Mouse (Mus musculus): ENCODE results near the gene Plekhh3. TPM values are rescaled to one million over a fixed set of nuclear protein-coding genes. Genes with fewer than 3 reads are reported as not detected.

The Plekhh3 gene
- polyA plus RNA-seq, 1 experiment from 2014 or later, result 7.7 TPM

DNA sequence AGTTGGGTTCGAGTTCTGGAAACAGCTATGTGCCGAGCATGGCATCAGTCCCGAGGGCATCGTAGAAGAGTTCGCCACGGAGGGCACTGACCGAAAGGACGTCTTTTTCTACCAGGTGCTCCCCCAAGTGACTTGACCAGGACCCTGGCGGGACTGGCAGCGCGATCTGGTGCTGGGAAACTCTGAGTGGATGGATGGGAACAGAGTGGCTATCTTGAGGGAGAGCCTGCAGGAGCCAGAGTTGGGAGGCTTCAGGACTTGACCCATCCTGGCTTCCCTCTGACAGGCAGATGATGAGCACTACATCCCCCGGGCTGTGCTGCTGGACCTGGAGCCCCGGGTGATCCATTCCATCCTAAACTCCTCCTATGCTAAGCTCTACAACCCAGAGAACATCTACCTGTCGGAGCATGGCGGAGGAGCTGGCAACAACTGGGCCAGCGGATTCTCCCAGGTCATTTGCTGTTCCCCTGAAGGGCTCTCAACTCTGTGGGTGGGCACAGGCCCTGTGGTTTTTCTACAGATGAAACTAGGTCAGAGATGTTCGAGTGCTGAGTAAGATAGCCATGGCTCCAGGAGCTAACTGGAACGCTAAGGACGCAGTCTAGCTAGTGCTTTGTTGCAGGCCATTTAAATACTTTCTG, 50.5 kb downstream of the Plekhh3 start:
- WGBS, result 27% methylated on average over 19 of the region's 19 CpGs
- Histone ChIP-seq H3K27me3 (ENCODE audit: control insufficient read depth, insufficient read depth, low read length) (no peaks in the 10 kb centered on the region), H3K36me3 (replicated peaks; ENCODE audit: control insufficient read depth, insufficient read depth) (peaks cover 24% of the 10 kb centered on the region), H3K9me3 (ENCODE audit: control insufficient read depth, low read length) (no peaks in the 10 kb centered on the region), H3K4me3 (replicated peaks; ENCODE audit: low read length) (peak overlapping the region; percentile 85), H3K4me1 (replicated peaks; ENCODE audit: control insufficient read depth, insufficient read depth, low read length) (peaks cover 30% of the 10 kb centered on the region), H3K4me2 (replicated peaks) (peak overlapping the region; percentile 94), H3K27ac (peak overlapping the region; percentile 89), H3K9ac (peak overlapping the region; percentile 84)
- DNase-seq (ENCODE audit: low spot score) (no peak), ATAC-seq (ENCODE audit: low FRiP score) (no peak)

DNA sequence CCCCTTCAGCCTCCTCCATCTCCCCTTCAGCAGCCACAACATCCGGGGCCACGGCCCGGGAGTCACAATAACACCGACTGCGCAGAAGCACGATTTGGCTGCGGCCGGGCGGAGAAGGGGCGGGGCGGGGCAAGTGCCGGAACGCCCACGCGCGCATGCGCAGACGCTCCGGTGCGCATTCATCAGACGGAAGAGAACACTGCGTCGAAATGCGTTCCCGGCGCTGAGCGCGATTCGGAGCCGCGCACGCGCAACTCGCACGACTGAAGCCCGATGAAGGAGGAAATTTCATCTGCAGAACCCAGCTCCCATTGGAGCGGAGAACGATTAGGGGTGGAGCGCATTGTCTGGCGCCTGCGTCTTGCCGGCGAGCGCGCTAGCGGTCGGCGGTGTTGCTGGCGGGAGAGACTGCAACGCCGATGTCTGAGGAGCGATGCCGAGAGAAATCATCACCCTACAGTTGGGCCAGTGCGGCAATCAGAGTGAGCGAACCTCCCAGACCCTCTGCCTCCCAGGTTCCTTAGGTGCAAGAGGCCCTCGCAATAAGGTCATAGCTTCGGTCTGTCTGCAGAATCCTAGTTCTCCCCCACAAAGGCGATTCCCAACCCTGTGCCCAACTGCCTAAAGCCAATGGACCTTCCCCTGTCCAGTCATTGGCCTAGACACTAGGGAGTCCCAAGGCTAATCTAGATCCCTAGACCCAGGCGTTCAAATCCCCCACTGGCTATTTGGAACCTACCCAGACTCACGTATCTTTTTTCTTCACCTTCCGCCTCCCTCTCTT, 51.2 kb downstream of the Plekhh3 start, which contains the start of the genes Retreg3 and Tubg1:
Retreg3 (minus strand) TSS at position 133 of the 784 bp plus-strand sequence.
Tubg1 (plus strand) TSS at position 178 of the 784 bp plus-strand sequence.
- Histone ChIP-seq H3K4me1 (replicated peaks; ENCODE audit: control insufficient read depth, insufficient read depth, low read length) (peaks cover 33% of the 10 kb centered on the region), H3K9me3 (ENCODE audit: control insufficient read depth, low read length) (no peaks in the 10 kb centered on the region), H3K4me2 (replicated peaks) (peak within 1 kb of the TSS; percentile 94), H3K4me3 (replicated peaks; ENCODE audit: low read length) (peak within 1 kb of the TSS; percentile 85), H3K27ac (peak within 1 kb of the TSS; percentile 89), H3K9ac (peak within 1 kb of the TSS; percentile 89), H3K27me3 (ENCODE audit: control insufficient read depth, insufficient read depth, low read length) (no peaks in the 10 kb centered on the region), H3K36me3 (replicated peaks; ENCODE audit: control insufficient read depth, insufficient read depth) (peaks cover 19% of the 10 kb centered on the region)
- ATAC-seq (ENCODE audit: low FRiP score), result peak; percentile 94
- under 1% methylated on average over 61 of the region's 61 CpGs for WGBS
- DNase-seq (ENCODE audit: low spot score), result peak; percentile 100

DNA sequence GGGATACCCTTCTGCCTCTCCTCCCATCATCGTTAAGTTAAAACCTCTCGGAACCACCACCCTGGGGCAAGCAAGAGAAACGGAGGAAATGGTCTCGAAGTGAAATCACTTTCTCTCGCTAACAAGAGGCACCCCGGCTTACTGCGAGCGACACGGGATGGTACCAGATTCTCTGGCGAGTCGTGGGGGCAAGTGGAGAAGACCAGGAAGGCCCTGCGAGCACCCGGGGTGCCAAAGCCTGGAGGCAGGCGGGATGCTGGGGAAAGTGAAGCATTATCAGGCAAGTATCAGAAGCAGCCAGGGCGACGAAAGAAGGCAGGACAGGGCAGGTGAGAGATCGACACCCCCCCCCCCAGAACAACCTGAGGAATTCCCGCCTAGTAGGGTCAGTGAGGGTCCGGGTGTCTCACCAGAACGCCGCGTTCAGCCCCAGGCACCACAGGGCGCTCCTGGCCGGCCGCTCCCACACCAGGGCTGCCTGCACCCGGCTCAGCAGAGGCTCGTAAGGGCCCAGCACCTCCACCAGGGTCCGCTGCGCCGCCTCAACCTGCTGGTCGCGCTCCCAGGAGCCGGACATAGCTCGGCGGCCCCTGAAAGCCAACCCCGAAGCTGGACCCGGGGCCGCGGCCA, 51.9 kb downstream of the Plekhh3 start:
- H3K9ac ChIP-seq, result peak overlapping the region; percentile 89
- H3K4me1 ChIP-seq (replicated peaks; ENCODE audit: control insufficient read depth, insufficient read depth, low read length), result peaks cover 33% of the 10 kb centered on the region
- ATAC-seq (ENCODE audit: low FRiP score) (peak; percentile 75), DNase-seq (ENCODE audit: low spot score) (no peak)
- no peaks in the 10 kb centered on the region for H3K9me3 ChIP-seq (ENCODE audit: control insufficient read depth, low read length)
- H3K27me3 ChIP-seq (ENCODE audit: control insufficient read depth, insufficient read depth, low read length), result no peaks in the 10 kb centered on the region
- H3K27ac ChIP-seq, result peak overlapping the region; percentile 81
- H3K36me3 ChIP-seq (replicated peaks; ENCODE audit: control insufficient read depth, insufficient read depth), result peaks cover 16% of the 10 kb centered on the region
- peak overlapping the region; percentile 85 for H3K4me3 ChIP-seq (replicated peaks; ENCODE audit: low read length)
- WGBS, result 1% methylated on average over 36 of the region's 39 CpGs
- peak overlapping the region; percentile 82 for H3K4me2 ChIP-seq (replicated peaks)

DNA sequence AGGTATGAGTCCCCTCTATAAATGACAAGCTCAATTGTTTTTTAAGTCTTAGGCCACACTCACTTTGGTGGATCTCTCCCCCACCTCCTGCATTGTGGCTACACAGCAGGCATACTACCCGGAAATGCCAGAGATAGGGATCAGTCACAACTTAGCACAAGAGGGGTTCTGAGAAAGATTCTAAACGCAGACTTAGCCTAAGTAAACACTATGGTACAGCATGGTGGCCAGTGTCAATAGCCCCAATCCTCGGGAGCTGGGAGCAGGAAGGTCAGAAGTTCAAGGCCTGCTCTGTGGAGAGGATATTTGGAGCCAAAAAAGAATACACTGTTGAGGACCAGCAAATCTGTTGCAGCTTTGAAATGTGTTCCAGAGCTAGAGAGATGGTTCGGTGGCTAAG, 53.0 kb downstream of the Plekhh3 start:
- Histone ChIP-seq H3K4me1 (replicated peaks; ENCODE audit: control insufficient read depth, insufficient read depth, low read length) (peaks cover 33% of the 10 kb centered on the region), H3K9me3 (ENCODE audit: control insufficient read depth, low read length) (no peaks in the 10 kb centered on the region), H3K36me3 (replicated peaks; ENCODE audit: control insufficient read depth, insufficient read depth) (peaks cover 7% of the 10 kb centered on the region; the same call in 1 of the 2 replicates), H3K27me3 (ENCODE audit: control insufficient read depth, insufficient read depth, low read length) (no peaks in the 10 kb centered on the region), H3K4me2 (replicated peaks) (peak overlapping the region; percentile 82), H3K27ac (no peak overlapping the region), H3K4me3 (replicated peaks; ENCODE audit: low read length) (peak overlapping the region; percentile 85), H3K9ac (peak overlapping the region; percentile 89; the same call in 1 of the 2 replicates)
- DNase-seq (ENCODE audit: low spot score), result no peak
- ATAC-seq (ENCODE audit: low FRiP score), result no peak
- WGBS, result 56% methylated on average over 4 of the region's 4 CpGs

DNA sequence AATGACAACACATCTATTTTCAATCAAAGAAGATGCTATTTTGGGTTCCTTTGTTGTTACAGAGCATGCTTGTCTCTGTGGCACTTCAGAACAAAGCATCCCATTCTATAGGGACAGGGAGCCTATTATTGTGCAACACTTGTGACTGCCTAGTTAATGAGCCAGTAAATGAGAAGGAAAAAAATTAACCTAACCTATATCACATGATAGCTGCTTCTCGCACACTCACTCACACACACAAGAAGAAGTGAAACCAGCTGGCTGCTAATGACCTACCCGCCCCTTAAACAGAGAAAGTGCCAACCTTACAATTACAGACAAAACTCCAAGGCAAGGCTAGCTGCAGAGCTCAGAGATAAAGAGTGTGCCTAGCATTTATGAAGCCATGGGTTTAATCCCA, 55.6 kb downstream of the Plekhh3 start:
- no peaks in the 10 kb centered on the region for H3K9me3 ChIP-seq (ENCODE audit: control insufficient read depth, low read length)
- no peaks in the 10 kb centered on the region for H3K36me3 ChIP-seq (replicated peaks; ENCODE audit: control insufficient read depth, insufficient read depth)
- WGBS, result 37% methylated on average over 2 of the region's 2 CpGs
- no peak for ATAC-seq (ENCODE audit: low FRiP score)
- H3K4me3 ChIP-seq (replicated peaks; ENCODE audit: low read length), result no peak overlapping the region
- peak overlapping the region; percentile 34 for H3K27ac ChIP-seq
- DNase-seq (ENCODE audit: low spot score), result no peak
- H3K9ac ChIP-seq, result 0 out of 2 replicates have a peak overlapping the region, but pooled peaks have one; percentile 2
- peaks cover 23% of the 10 kb centered on the region for H3K4me1 ChIP-seq (replicated peaks; ENCODE audit: control insufficient read depth, insufficient read depth, low read length)
- peak overlapping the region; percentile 8; the same call in 1 of the 2 replicates for H3K4me2 ChIP-seq (replicated peaks)
- H3K27me3 ChIP-seq (ENCODE audit: control insufficient read depth, insufficient read depth, low read length), result no peaks in the 10 kb centered on the region

Small RNA genes within 50 kb of the gene (microRNA-seq; reads per million reads assigned to microRNA genes)
- gene Gm27626, result not detected

Other genes starting within 250 kb of the Plekhh3 start
- 49.1 and 50.6 TPM in 2 replicates for gene Stat3, start 231.8 kb downstream of the Plekhh3 start, polyA plus RNA-seq (2014; fragmentation: Nextera tagmentation; extraction: Ambion mirVana)
- 20.1 and 21.1 TPM in 2 replicates for gene Cavin1, start 200.5 kb downstream of the Plekhh3 start, polyA plus RNA-seq (2014; fragmentation: Nextera tagmentation; extraction: Ambion mirVana)
- gene Atp6v0a1, start 161.9 kb downstream of the Plekhh3 start, polyA plus RNA-seq (2014; fragmentation: Nextera tagmentation; extraction: Ambion mirVana), result 143 and 152 TPM in 2 replicates
- gene Naglu, start 101.3 kb downstream of the Plekhh3 start, polyA plus RNA-seq (2014; fragmentation: Nextera tagmentation; extraction: Ambion mirVana), result 10.2 and 11.3 TPM in 2 replicates
- 0.31 TPM in 1 of 2 replicates, not detected in the other for gene Hsd17b1, start 92.9 kb downstream of the Plekhh3 start, polyA plus RNA-seq (2014; fragmentation: Nextera tagmentation; extraction: Ambion mirVana)
- gene Coasy, start 88.8 kb downstream of the Plekhh3 start, polyA plus RNA-seq (2014; fragmentation: Nextera tagmentation; extraction: Ambion mirVana), result 37.2 and 45.3 TPM in 2 replicates
- gene Mlx, start 84.1 kb downstream of the Plekhh3 start, polyA plus RNA-seq (2014; fragmentation: Nextera tagmentation; extraction: Ambion mirVana), result 84.0 and 86.6 TPM in 2 replicates
- gene Psmc3ip, start 75.9 kb downstream of the Plekhh3 start, polyA plus RNA-seq (2014; fragmentation: Nextera tagmentation; extraction: Ambion mirVana), result 16.4 and 20.7 TPM in 2 replicates
- gene Retreg3, start 51.5 kb downstream of the Plekhh3 start, polyA plus RNA-seq (2014; fragmentation: Nextera tagmentation; extraction: Ambion mirVana), result 13.0 and 14.2 TPM in 2 replicates
- 64.0 and 64.1 TPM in 2 replicates for gene Tubg1, start 51.4 kb downstream of the Plekhh3 start, polyA plus RNA-seq (2014; fragmentation: Nextera tagmentation; extraction: Ambion mirVana)
- gene Tubg2, start 15.4 kb downstream of the Plekhh3 start, polyA plus RNA-seq (2014; fragmentation: Nextera tagmentation; extraction: Ambion mirVana), result 48.6 and 50.6 TPM in 2 replicates
- gene Cntnap1, start 828 bp downstream of the Plekhh3 start, polyA plus RNA-seq (2014; fragmentation: Nextera tagmentation; extraction: Ambion mirVana), result 6.0 and 6.5 TPM in 2 replicates
- 0.23 and 0.25 TPM in 2 replicates for gene Ccr10, start 4.1 kb upstream of the Plekhh3 start, polyA plus RNA-seq (2014; fragmentation: Nextera tagmentation; extraction: Ambion mirVana)
- 26.9 and 37.2 TPM in 2 replicates for gene Ezh1, start 55.1 kb upstream of the Plekhh3 start, polyA plus RNA-seq (2014; fragmentation: Nextera tagmentation; extraction: Ambion mirVana)
- gene Ramp2, start 74.7 kb upstream of the Plekhh3 start, polyA plus RNA-seq (2014; fragmentation: Nextera tagmentation; extraction: Ambion mirVana), result 102 and 117 TPM in 2 replicates
- gene Vps25, start 82.4 kb upstream of the Plekhh3 start, polyA plus RNA-seq (2014; fragmentation: Nextera tagmentation; extraction: Ambion mirVana), result 122 and 133 TPM in 2 replicates
- 5.3 and 6.0 TPM in 2 replicates for gene Wnk4, start 89.2 kb upstream of the Plekhh3 start, polyA plus RNA-seq (2014; fragmentation: Nextera tagmentation; extraction: Ambion mirVana)
- gene Cntd1, start 107.7 kb upstream of the Plekhh3 start, polyA plus RNA-seq (2014; fragmentation: Nextera tagmentation; extraction: Ambion mirVana), result 0.42 and 0.91 TPM in 2 replicates
- gene Coa3, start 107.8 kb upstream of the Plekhh3 start, polyA plus RNA-seq (2014; fragmentation: Nextera tagmentation; extraction: Ambion mirVana), result 242 and 256 TPM in 2 replicates
- 172 and 176 TPM in 2 replicates for gene Becn1, start 130.9 kb upstream of the Plekhh3 start, polyA plus RNA-seq (2014; fragmentation: Nextera tagmentation; extraction: Ambion mirVana)
- 89.7 and 97.3 TPM in 2 replicates for gene Psme3, start 144.9 kb upstream of the Plekhh3 start, polyA plus RNA-seq (2014; fragmentation: Nextera tagmentation; extraction: Ambion mirVana)
- 1.3 and 1.6 TPM in 2 replicates for gene Aoc2, start 153.7 kb upstream of the Plekhh3 start, polyA plus RNA-seq (2014; fragmentation: Nextera tagmentation; extraction: Ambion mirVana)
- gene Aoc3, start 159.3 kb upstream of the Plekhh3 start, polyA plus RNA-seq (2014; fragmentation: Nextera tagmentation; extraction: Ambion mirVana), result 0.21 and 0.28 TPM in 2 replicates
- gene G6pc, start 196.2 kb upstream of the Plekhh3 start, polyA plus RNA-seq (2014; fragmentation: Nextera tagmentation; extraction: Ambion mirVana), result not detected in 2 replicates
- gene Aarsd1, start 246.3 kb upstream of the Plekhh3 start, polyA plus RNA-seq (2014; fragmentation: Nextera tagmentation; extraction: Ambion mirVana), result 82.4 and 85.3 TPM in 2 replicates